Comparison of ENCODE assay signal across 21 mouse cellular contexts in genomic region chr8:82843697-82844096, GRCm38 (mm10). TPM values are rescaled to one million over a fixed set of nuclear protein-coding genes. Genes with fewer than 3 reads are reported as not detected.
DNase-seq lines count a peak whose midpoint lies in the region; ATAC-seq and TF ChIP-seq lines count a peak whose summit lies in the region.
"Had no signal": no experiment of that assay in that cellular context is flagged by ENCODE, and none has a peak within 500 bp of the region (broad histone marks: within the 10 kb centered on the region; RNA-seq: fewer than 3 reads in every experiment).

No protein-coding gene starts in this region.

- TF ChIP-seq EP300 in liver, postnatal 0 days (IDR thresholded peaks at IDR 0.05; ENCODE audit: low read depth): no peak

- no peak overlapping the region for H3K9ac ChIP-seq in liver, adult 2 months (ENCODE audit: low read depth, low read length)
- H3K9ac ChIP-seq in liver, postnatal 0 days (replicated peaks): no peak overlapping the region
- H3K9ac ChIP-seq: forebrain, embryonic 13.5 days; forebrain, postnatal 0 days; heart, embryonic 12.5 days; hindbrain, embryonic 14.5 days; intestine, embryonic 15.5 days had no signal

- H3K9me3 ChIP-seq in liver, postnatal 0 days (ENCODE audit: low read length): no peaks in the 10 kb centered on the region
- H3K9me3 ChIP-seq: embryonic facial prominence, embryonic 10.5 days; forebrain, embryonic 13.5 days; heart, embryonic 12.5 days; intestine, embryonic 15.5 days had no signal

- peak; percentile 3 for DNase-seq in liver, adult 2 months (ENCODE audit: extremely low read depth, low read depth, low spot score)
- DNase-seq in liver, postnatal 0 days: no peak
- DNase-seq in c-Kit-positive CD71-negative TER-119-negative erythroid progenitor cells, embryonic 14.5 days (ENCODE audit: low read depth): peak; percentile 24
- no peak for DNase-seq in heart, postnatal 4 days
- no peak for DNase-seq in embryo, embryonic 11 days
- DNase-seq in cerebellum, adult 18-20 months: no peak
- DNase-seq: adrenal gland, adult 8-10 months; adrenal gland, postnatal 36 days; cerebellum, adult 11 months; cerebellum, adult 9-10 months; cerebellum, postnatal 25 days; forebrain, postnatal 0 days; gastrocnemius, postnatal 14 days; heart, postnatal 36 days had no signal

- WGBS in liver, adult 2 months: 17% methylated on average over 1 of the region's 1 CpGs
- WGBS in liver, postnatal 0 days (ENCODE audit: insufficient replicate concordance): 6% methylated on average over 1 of the region's 1 CpGs

- H3K27ac ChIP-seq in liver, adult 2 months (replicated peaks; ENCODE audit: insufficient read depth, low read depth, low read length): no peak overlapping the region
- no peak overlapping the region for H3K27ac ChIP-seq in liver, postnatal 0 days (ENCODE audit: low read depth)
- H3K27ac ChIP-seq: embryonic facial prominence, embryonic 10.5 days; forebrain, embryonic 13.5 days; hindbrain, embryonic 14.5 days; intestine, embryonic 15.5 days had no signal

- H3K4me2 ChIP-seq in liver, postnatal 0 days (ENCODE audit: low read depth, low read length): no peak overlapping the region
- H3K4me2 ChIP-seq: forebrain, embryonic 13.5 days; heart, embryonic 12.5 days; hindbrain, embryonic 14.5 days; intestine, embryonic 15.5 days had no signal

- no peak for ATAC-seq in liver, postnatal 0 days
- peak; percentile 72 for ATAC-seq in megakaryocyte, adult 5-6 weeks (ENCODE audit: poor library complexity, severe bottlenecking)
- ATAC-seq: forebrain, embryonic 13.5 days; intestine, embryonic 15.5 days had no signal

- TF ChIP-seq CTCF in liver, adult 2 months (IDR thresholded peaks at IDR 0.05; ENCODE audit: low read depth, low read length): no peak
- TF ChIP-seq CTCF in liver, postnatal 0 days (IDR thresholded peaks at IDR 0.05; ENCODE audit: low read depth): no peak

- H3K4me3 ChIP-seq in liver, adult 2 months (ENCODE audit: insufficient read depth, low read depth, low read length): no peak overlapping the region
- H3K4me3 ChIP-seq in liver, postnatal 0 days (ENCODE audit: low read depth, low read length): no peak overlapping the region
- H3K4me3 ChIP-seq: embryonic facial prominence, embryonic 10.5 days; forebrain, embryonic 13.5 days; heart, embryonic 12.5 days; intestine, embryonic 15.5 days had no signal

- no peak for TF ChIP-seq POLR2A in liver, adult 2 months (IDR thresholded peaks at IDR 0.05; ENCODE audit: extremely low read depth, insufficient read depth, low read length)

- no peaks in the 10 kb centered on the region for H3K79me2 ChIP-seq in liver, adult 2 months (ENCODE audit: control insufficient read depth, insufficient read depth, low read length)

- peaks cover 2% of the 10 kb centered on the region; the same call in 1 of the 2 replicates for H3K27me3 ChIP-seq in liver, adult 2 months (ENCODE audit: control insufficient read depth, insufficient read depth, low read length)
- H3K27me3 ChIP-seq in liver, postnatal 0 days (ENCODE audit: insufficient read depth, low read length): no peaks in the 10 kb centered on the region
- H3K27me3 ChIP-seq: CH12.LX; forebrain, embryonic 13.5 days; heart, embryonic 12.5 days; intestine, embryonic 15.5 days had no signal

- no peaks in the 10 kb centered on the region for H3K36me3 ChIP-seq in liver, adult 2 months (ENCODE audit: control insufficient read depth, insufficient read depth, low read length)
- H3K36me3 ChIP-seq in liver, postnatal 0 days (replicated peaks; ENCODE audit: insufficient read depth, low read length): no peaks in the 10 kb centered on the region
- H3K36me3 ChIP-seq: embryonic facial prominence, embryonic 10.5 days; heart, embryonic 12.5 days; intestine, embryonic 15.5 days had no signal

- H3K4me1 ChIP-seq in liver, adult 2 months (ENCODE audit: control insufficient read depth, insufficient read depth, low read length): no peaks in the 10 kb centered on the region
- H3K4me1 ChIP-seq in liver, postnatal 0 days (ENCODE audit: insufficient read depth): no peaks in the 10 kb centered on the region
- H3K4me1 ChIP-seq: embryonic facial prominence, embryonic 10.5 days; intestine, embryonic 15.5 days had no signal

RNA-seq across cellular contexts. Expression of gene Rnf150, which starts 19.5 kb away (rescaled TPM):
- 0.92 and 1.2 TPM in 2 replicates for total RNA-seq in liver, adult 2 months (2014; rRNA removed)
- 0.11 and 0.24 TPM in 2 replicates for polyA plus RNA-seq in liver, adult 2 months (2012; rRNA removed)
- 0.14 and 0.15 TPM in 2 replicates for polyA plus RNA-seq in liver, postnatal 0 days (2015; fragmentation: Nextera tagmentation; extraction: Ambion mirVana)
- 2.2 and 4.0 TPM in 2 replicates for total RNA-seq in megakaryocyte, adult 5-6 weeks (2015)
- 1.8 and 2.1 TPM in 2 replicates for total RNA-seq in megakaryocyte, adult 5-6 weeks (2017)
- 1 to 10 TPM; 8.8 TPM for total RNA-seq in heart, postnatal 4 days (2021)

Comparison
In these comparisons a context has a peak if more than half of its experiments do, and no peak if none do; other contexts are left out.
1. DNase-seq: peak in liver, adult 2 months (single experiment) and c-Kit-positive CD71-negative TER-119-negative erythroid progenitor cells, embryonic 14.5 days (single experiment); none in liver, postnatal 0 days (single experiment), heart, postnatal 4 days (single experiment), embryo, embryonic 11 days (single experiment) and cerebellum, adult 18-20 months (0 of 2).